Mouse (Mus musculus) embryonic facial prominence, embryonic 11.5 days (tissue): Measurements from ENCODE around the gene 5730409E04Rik. TPM values are rescaled to one million over a fixed set of nuclear protein-coding genes. Genes with fewer than 3 reads are reported as not detected.
A peak's percentile ranks its signal among the peaks of the same experiment; 100 is the strongest.

Experiments used
- ATAC-seq: fragments of 200-750 bp; cut with Nextera tagmentation; replicated peaks from 2 replicates; pipeline ENCODE4 v1.8.0; 2017; ENCODE audit warnings: low read depth; ENCODE audit not compliant: insufficient number of reproducible peaks, low FRiP score, low TSS enrichment
- DNase-seq: peaks from one replicate; pipeline ENCODE4 v3.0.0-alpha.2; 2015; ENCODE audit warnings: low spot score
- H3K27ac ChIP-seq: fragments of 300-500 bp; sonication (generic); replicated peaks from 2 replicates; pipeline ENCODE4 v1.5.1; 2014; ENCODE audit warnings: mild to moderate bottlenecking, low read depth, low read length, control low read depth
- H3K27me3 ChIP-seq: fragments of 300-500 bp; sonication (generic); 2 replicates; pipeline ENCODE4 v1.6.1; 2014; ENCODE audit warnings: mild to moderate bottlenecking, low read length, moderate library complexity, mixed read lengths; ENCODE audit not compliant: control insufficient read depth, insufficient read depth
- H3K36me3 ChIP-seq: fragments of 300-500 bp; sonication (generic); replicated peaks from 2 replicates; pipeline ENCODE4 v1.6.1; 2014; ENCODE audit warnings: low read depth, mild to moderate bottlenecking, low read length, moderate library complexity, mixed read lengths; ENCODE audit not compliant: control insufficient read depth, insufficient read depth
- H3K4me1 ChIP-seq: fragments of 300-500 bp; sonication (generic); 2 replicates; pipeline ENCODE4 v1.6.1; 2014; ENCODE audit warnings: low read length, mixed read lengths; ENCODE audit not compliant: control insufficient read depth, insufficient read depth
- H3K4me2 ChIP-seq: fragments of 300-500 bp; sonication (generic); 2 replicates; pipeline ENCODE4 v1.6.1; 2014; ENCODE audit warnings: low read depth, mild to moderate bottlenecking, control low read depth, low read length, moderate library complexity
- H3K4me3 ChIP-seq: fragments of 300-500 bp; sonication (generic); 2 replicates; pipeline ENCODE4 v1.5.1; 2014; ENCODE audit warnings: low read depth, low read length, control low read depth
- H3K9ac ChIP-seq: fragments of 300-500 bp; sonication (generic); replicated peaks from 2 replicates; pipeline ENCODE4 v1.6.1; 2014; ENCODE audit warnings: mild to moderate bottlenecking, control low read depth, low read length
- H3K9me3 ChIP-seq: fragments of 300-500 bp; sonication (generic); replicated peaks from 2 replicates; pipeline ENCODE4 v1.6.1; 2016; ENCODE audit warnings: mild to moderate bottlenecking, low read length, inconsistent platforms, mixed read lengths; ENCODE audit not compliant: control insufficient read depth
- WGBS: fragments of 180-500 bp; shearing (Covaris S2); extraction: QIAGEN DNeasy Blood & Tissue Kit; methylation state at CpG from one replicate; pipeline ENCODE4 v1.1.7; 2014; 5-methylcytosine and 5-hydroxymethylcytosine counted together
- polyA plus RNA-seq: library from polyadenylated mRNA; unstranded; fragments of >200 nt; fragmentation: Nextera tagmentation; extraction: Ambion mirVana; gene quantifications from 2 replicates; pipeline ENCODE4 v1.2.1, GENCODE M21; 2014

The 5730409E04Rik gene
- polyA plus RNA-seq, 1 experiment from 2014 or later, result 1.4 TPM

DNA sequence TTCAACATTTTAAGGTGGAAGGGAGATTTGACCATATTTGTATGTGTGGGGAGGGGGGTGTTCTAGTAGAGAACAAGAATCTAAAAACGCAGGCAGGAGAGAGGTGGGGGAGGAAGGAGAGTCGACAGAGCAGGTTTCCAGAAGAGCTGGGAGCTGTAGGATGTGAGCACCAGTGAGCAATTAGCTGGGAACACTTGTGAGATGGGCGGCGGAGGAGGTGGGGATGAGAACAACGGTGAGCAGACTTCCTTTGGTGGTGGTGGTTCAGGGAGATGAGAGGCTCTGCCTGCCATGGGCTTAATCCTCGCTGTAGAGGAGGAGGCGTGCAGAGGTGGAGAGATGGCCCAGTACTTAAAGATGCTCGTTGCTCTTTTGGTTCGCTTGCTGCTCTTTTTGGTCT, 32.3 kb downstream of the 5730409E04Rik start:
- Histone ChIP-seq H3K36me3 (no peaks in the 10 kb centered on the region), H3K4me2 (no peak overlapping the region), H3K9me3 (no peaks in the 10 kb centered on the region), H3K9ac (no peak overlapping the region), H3K27me3 (no peaks in the 10 kb centered on the region), H3K27ac (no peak overlapping the region), H3K4me3 (no peak overlapping the region), H3K4me1 (no peaks in the 10 kb centered on the region)
- 50% methylated on average over 9 of the region's 9 CpGs for WGBS
- no peak for ATAC-seq
- DNase-seq, result no peak

DNA sequence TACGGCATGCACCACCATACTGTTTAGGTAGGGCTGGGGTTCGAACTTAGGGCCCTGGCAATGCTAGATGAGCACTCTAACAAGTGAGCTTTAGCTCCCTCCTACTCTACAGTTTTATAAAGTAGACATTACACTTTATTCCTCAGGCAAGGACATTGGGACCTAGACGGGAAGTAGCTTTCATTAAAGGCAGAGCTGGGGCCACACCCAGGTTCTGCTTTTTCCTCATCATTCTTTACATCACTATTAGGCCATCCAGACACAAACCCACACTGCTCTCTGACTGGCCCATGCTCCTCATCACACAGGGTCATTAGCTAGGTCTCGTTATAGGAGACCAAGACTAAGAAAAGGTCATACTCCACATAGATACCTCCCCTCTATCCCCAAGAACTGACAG, 34.2 kb downstream of the 5730409E04Rik start:
- no peak overlapping the region for H3K4me2 ChIP-seq
- peaks cover 2% of the 10 kb centered on the region; the same call in 1 of the 2 replicates for H3K4me1 ChIP-seq
- no peaks in the 10 kb centered on the region for H3K9me3 ChIP-seq
- no peak overlapping the region for H3K4me3 ChIP-seq
- H3K27me3 ChIP-seq, result no peaks in the 10 kb centered on the region
- WGBS, result 72% methylated on average over 4 of the region's 4 CpGs
- ATAC-seq (no peak), DNase-seq (no peak)
- H3K27ac ChIP-seq, result no peak overlapping the region
- no peak overlapping the region for H3K9ac ChIP-seq
- no peaks in the 10 kb centered on the region for H3K36me3 ChIP-seq

DNA sequence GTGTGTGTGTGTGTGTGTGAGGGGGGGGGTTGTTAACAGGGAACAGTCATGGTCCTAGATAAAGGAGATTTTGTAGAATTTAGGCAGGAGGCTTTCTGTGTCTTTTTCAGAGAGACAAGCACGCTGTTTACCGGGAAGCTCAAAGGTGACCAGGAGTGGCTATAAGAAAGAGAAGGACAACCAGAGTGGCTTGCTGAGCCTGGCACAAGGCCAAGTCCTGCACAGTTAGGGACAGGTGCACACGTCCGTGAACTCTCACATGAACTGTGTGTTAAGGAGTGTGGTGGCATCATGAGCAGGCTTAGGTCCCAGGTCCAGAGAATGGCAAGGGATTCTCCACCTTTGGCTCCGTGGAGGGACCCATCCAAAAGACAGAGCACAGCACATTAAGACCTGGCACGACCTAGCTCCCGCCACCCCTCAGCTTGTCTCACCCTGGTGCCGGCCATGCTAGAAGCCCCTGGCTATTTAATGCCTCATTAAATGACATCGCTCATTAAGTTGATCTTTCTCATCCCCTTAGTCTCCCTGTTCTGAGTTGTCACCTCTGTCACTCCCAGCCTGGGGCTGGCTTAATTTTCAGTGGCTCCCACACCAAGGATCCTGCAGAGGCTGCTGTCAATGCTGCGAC, 34.8 kb downstream of the 5730409E04Rik start:
- Histone ChIP-seq H3K4me2 (no peak overlapping the region), H3K27me3 (no peaks in the 10 kb centered on the region), H3K4me3 (no peak overlapping the region), H3K36me3 (no peaks in the 10 kb centered on the region), H3K9ac (no peak overlapping the region), H3K27ac (no peak overlapping the region), H3K9me3 (no peaks in the 10 kb centered on the region), H3K4me1 (peaks cover 2% of the 10 kb centered on the region; the same call in 1 of the 2 replicates)
- 81% methylated on average over 10 of the region's 10 CpGs for WGBS
- DNase-seq, result no peak
- no peak for ATAC-seq

DNA sequence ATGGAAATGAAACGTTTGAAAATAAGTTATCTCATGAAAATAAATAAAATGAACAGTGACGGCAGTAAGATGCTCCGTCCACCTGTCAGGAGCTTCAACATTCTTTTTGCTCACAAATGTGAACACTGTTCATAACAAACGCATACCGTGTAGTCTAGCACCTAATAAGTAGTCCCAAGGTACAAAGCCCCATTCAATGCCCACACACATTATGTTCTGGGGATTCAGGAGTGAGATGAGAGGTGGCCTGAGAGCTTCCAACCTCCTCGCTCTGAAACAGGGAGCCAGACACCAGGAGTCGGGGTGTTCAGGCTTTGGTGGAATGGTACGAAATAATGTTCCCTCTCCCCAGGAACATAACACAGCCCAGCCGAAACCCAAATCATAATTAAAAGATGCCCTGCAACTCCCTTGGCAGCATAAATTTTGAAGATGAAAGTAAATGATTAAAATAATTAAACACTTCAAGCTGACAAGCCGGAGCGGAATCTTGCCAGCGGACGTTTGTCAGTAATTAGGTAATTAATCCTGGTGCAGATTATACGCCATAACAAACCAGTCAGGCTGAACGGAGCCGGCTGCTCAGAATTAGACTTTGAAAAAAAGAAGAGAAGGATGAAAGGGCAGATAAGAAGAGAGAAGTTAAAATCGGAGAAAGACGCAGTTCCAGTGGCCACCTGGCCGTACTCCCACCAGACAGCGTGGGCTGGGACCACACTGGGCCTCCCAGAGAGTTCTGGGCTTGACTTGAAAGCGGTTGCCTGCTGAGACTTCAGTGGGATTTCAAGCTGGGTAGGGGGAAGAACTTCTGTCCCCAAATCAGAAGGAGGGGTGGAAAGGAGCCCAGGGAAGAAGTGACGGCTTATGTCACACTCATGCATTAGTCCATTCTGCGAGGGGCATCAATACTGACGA, 38.6 kb downstream of the 5730409E04Rik start:
- 39% methylated on average over 24 of the region's 24 CpGs for WGBS
- H3K9me3 ChIP-seq, result no peaks in the 10 kb centered on the region
- no peaks in the 10 kb centered on the region for H3K27me3 ChIP-seq
- no peaks in the 10 kb centered on the region for H3K36me3 ChIP-seq
- no peak overlapping the region for H3K4me2 ChIP-seq
- no peak for ATAC-seq
- H3K27ac ChIP-seq, result no peak overlapping the region
- peaks cover 2% of the 10 kb centered on the region; the same call in 1 of the 2 replicates for H3K4me1 ChIP-seq
- no peak for DNase-seq
- H3K9ac ChIP-seq, result no peak overlapping the region
- H3K4me3 ChIP-seq, result no peak overlapping the region

DNA sequence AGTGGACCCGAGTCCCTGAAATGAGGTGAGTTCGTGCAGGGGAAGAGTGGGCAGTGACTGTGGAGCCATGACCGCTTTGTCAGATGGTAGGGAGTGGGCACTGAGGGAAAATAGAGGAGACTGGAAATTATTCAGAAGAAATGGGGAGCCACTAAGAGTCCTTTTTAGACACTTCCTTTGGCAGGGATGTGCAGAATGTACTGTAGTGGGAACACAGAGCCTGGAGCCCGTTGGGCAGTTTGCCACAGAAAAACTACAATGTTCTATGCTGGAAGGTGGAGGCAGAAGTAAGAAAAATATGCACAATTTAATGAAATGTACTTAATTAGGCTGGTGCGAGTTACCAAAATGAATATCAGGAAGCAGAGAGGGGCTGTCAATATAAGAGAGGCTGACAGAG, 43.5 kb downstream of the 5730409E04Rik start:
- no peak for ATAC-seq
- Histone ChIP-seq H3K4me2 (no peak overlapping the region), H3K9me3 (no peaks in the 10 kb centered on the region), H3K27ac (no peak overlapping the region), H3K9ac (no peak overlapping the region), H3K4me3 (no peak overlapping the region), H3K36me3 (no peaks in the 10 kb centered on the region), H3K4me1 (peaks cover 2% of the 10 kb centered on the region; the same call in 1 of the 2 replicates), H3K27me3 (no peaks in the 10 kb centered on the region)
- DNase-seq, result no peak
- WGBS, result 83% methylated on average over 5 of the region's 5 CpGs

DNA sequence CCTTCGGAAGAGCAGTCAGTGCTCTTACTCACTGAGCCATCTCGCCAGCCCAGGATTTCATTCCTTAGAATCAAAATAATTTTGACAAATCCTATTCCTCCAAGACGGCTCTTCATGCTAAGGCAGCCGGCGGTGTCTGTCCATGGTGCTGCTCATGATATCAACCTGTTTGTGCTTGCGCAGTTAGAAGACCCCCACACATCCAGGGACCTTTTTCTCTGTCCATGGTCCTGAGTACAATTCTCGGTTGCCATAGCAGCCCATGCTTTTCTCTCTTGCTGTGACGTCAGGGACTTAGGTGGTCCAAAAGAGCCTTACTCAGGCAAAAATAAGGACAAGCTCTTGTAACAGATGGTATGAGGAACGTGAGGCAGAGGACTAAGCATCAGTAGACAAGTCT, 45.7 kb downstream of the 5730409E04Rik start:
- no peak overlapping the region for H3K4me3 ChIP-seq
- no peaks in the 10 kb centered on the region for H3K36me3 ChIP-seq
- H3K4me1 ChIP-seq, result no peaks in the 10 kb centered on the region
- H3K9me3 ChIP-seq, result no peaks in the 10 kb centered on the region
- no peak for ATAC-seq
- H3K9ac ChIP-seq, result no peak overlapping the region
- no peaks in the 10 kb centered on the region for H3K27me3 ChIP-seq
- H3K4me2 ChIP-seq, result no peak overlapping the region
- H3K27ac ChIP-seq, result no peak overlapping the region
- DNase-seq, result peak; percentile 94
- 10% methylated on average over 9 of the region's 9 CpGs for WGBS

DNA sequence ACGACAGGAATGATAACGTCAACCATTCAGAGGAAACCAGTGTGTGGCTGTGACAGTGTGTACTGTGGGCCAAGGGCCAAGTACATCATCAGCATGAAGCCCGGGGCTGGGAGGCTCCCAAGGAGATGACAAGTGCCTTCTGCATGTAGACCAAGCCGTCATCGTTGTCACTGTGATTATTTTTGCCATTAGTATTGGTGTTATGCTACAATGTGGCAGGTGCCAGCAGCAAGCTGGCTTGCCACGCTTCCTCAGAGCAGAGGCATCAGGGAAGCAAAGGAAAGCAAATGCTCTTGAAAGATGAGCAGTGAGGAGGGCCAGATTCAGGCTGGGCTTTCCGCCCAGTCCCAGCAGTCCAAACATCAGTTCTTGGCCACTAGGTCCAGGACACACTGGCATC, 51.6 kb downstream of the 5730409E04Rik start:
- no peak overlapping the region for H3K4me2 ChIP-seq
- no peaks in the 10 kb centered on the region for H3K4me1 ChIP-seq
- H3K27ac ChIP-seq, result no peak overlapping the region
- no peak for DNase-seq
- H3K9me3 ChIP-seq, result no peaks in the 10 kb centered on the region
- H3K36me3 ChIP-seq, result no peaks in the 10 kb centered on the region
- WGBS, result 81% methylated on average over 7 of the region's 7 CpGs
- ATAC-seq, result no peak
- H3K4me3 ChIP-seq, result no peak overlapping the region
- no peaks in the 10 kb centered on the region for H3K27me3 ChIP-seq
- no peak overlapping the region for H3K9ac ChIP-seq
